Mouse (Mus musculus) midbrain, embryonic 13.5 days (tissue): ENCODE measurements around the gene Lrrc57. TPM values are rescaled to one million over a fixed set of nuclear protein-coding genes. Genes with fewer than 3 reads are reported as not detected.
"Not testable (repeated sequence)": the region's sequence is repeated elsewhere in the genome, so short reads cannot be mapped to it uniquely, and the experiment has no call there.

Source experiments
- ATAC-seq: fragments of 200-750 bp; cut with Nextera tagmentation; 2 replicates; pipeline ENCODE4 v1.8.0; 2017; ENCODE audit warnings: mild to moderate bottlenecking, moderate TSS enrichment, moderate library complexity
- H3K27ac ChIP-seq: fragments of 300-500 bp; sonication (generic); 2 replicates; pipeline ENCODE4 v1.5.1; 2015; ENCODE audit warnings: inconsistent platforms, mild to moderate bottlenecking, moderate library complexity
- H3K27me3 ChIP-seq: fragments of 300-500 bp; sonication (generic); 2 replicates; pipeline ENCODE4 v1.6.1; 2015; ENCODE audit warnings: mild to moderate bottlenecking, inconsistent platforms
- H3K36me3 ChIP-seq: fragments of 300-500 bp; sonication (generic); 2 replicates; pipeline ENCODE4 v1.6.1; 2015; ENCODE audit warnings: mild to moderate bottlenecking, inconsistent platforms
- H3K4me1 ChIP-seq: fragments of 300-500 bp; sonication (generic); replicated peaks from 2 replicates; pipeline ENCODE4 v1.6.1; 2015; ENCODE audit warnings: inconsistent platforms
- H3K4me2 ChIP-seq: fragments of 300-500 bp; sonication (generic); replicated peaks from 2 replicates; pipeline ENCODE4 v1.6.1; 2015; ENCODE audit warnings: moderate library complexity, mild to moderate bottlenecking, inconsistent platforms
- H3K4me3 ChIP-seq: fragments of 300-500 bp; sonication (generic); replicated peaks from 2 replicates; pipeline ENCODE4 v1.5.1; 2015; ENCODE audit warnings: mild to moderate bottlenecking, inconsistent platforms
- H3K9ac ChIP-seq: fragments of 300-500 bp; sonication (generic); replicated peaks from 2 replicates; pipeline ENCODE4 v1.6.1; 2015; ENCODE audit warnings: mild to moderate bottlenecking, inconsistent platforms
- H3K9me3 ChIP-seq: fragments of 300-500 bp; sonication (generic); 2 replicates; pipeline ENCODE4 v1.6.1; 2016; ENCODE audit warnings: mild to moderate bottlenecking, inconsistent platforms
- WGBS: fragments of 180-500 bp; shearing (Covaris S2); methylation state at CpG from one replicate; pipeline ENCODE4 v1.1.7; 2015; 5-methylcytosine and 5-hydroxymethylcytosine counted together
- polyA plus RNA-seq: library from polyadenylated mRNA; unstranded; fragments of >200 nt; fragmentation: Nextera tagmentation; extraction: Ambion mirVana; gene quantifications from 2 replicates; pipeline ENCODE4 v1.2.1, GENCODE M21; 2015

Lrrc57 gene
- polyA plus RNA-seq, 1 experiment from 2014 or later, result 36.4 TPM

GRCm38 (mm10) chr2:120589759-120590158 is 19.6 kb downstream of the Lrrc57 start:
- ATAC-seq, result no peak
- 83% methylated on average over 5 of the region's 5 CpGs for whole genome bisulfite sequencing

GRCm38 (mm10) chr2:120578286-120578685 is 31.0 kb downstream of the Lrrc57 start:
- H3K27me3 ChIP-seq, result no peaks in the 10 kb centered on the region
- WGBS, result 85% methylated on average over 5 of the region's 5 CpGs
- no peaks in the 10 kb centered on the region for H3K4me1 ChIP-seq
- H3K27ac ChIP-seq, result no peak overlapping the region
- H3K36me3 ChIP-seq, result no peaks in the 10 kb centered on the region
- no peak overlapping the region for H3K4me3 ChIP-seq
- H3K4me2 ChIP-seq, result no peak overlapping the region
- no peak for ATAC-seq
- H3K9me3 ChIP-seq, result no peaks in the 10 kb centered on the region
- no peak overlapping the region for H3K9ac ChIP-seq

More at GRCm38 (mm10) chr2:120589759-120590158, 19.6 kb downstream of the Lrrc57 start:
- H3K27me3 ChIP-seq, result no peaks in the 10 kb centered on the region
- no peak overlapping the region for H3K27ac ChIP-seq
- peaks cover 46% of the 10 kb centered on the region for H3K36me3 ChIP-seq
- H3K4me1 ChIP-seq, result no peaks in the 10 kb centered on the region
- H3K9me3 ChIP-seq, result no peaks in the 10 kb centered on the region
- no peak overlapping the region for H3K4me2 ChIP-seq
- no peak overlapping the region for H3K4me3 ChIP-seq
- H3K9ac ChIP-seq, result no peak overlapping the region

GRCm38 (mm10) chr2:120577799-120578198 is 31.5 kb downstream of the Lrrc57 start:
- H3K4me3 ChIP-seq, result no peak overlapping the region
- no peaks in the 10 kb centered on the region for H3K9me3 ChIP-seq
- no peak overlapping the region for H3K9ac ChIP-seq
- no peaks in the 10 kb centered on the region for H3K4me1 ChIP-seq
- no peak overlapping the region for H3K27ac ChIP-seq
- 89% methylated on average over 4 of the region's 4 CpGs for WGBS
- no peaks in the 10 kb centered on the region for H3K27me3 ChIP-seq
- H3K36me3 ChIP-seq, result no peaks in the 10 kb centered on the region
- ATAC-seq, result no peak
- H3K4me2 ChIP-seq, result no peak overlapping the region

GRCm38 (mm10) chr2:120575978-120576377 is 33.3 kb downstream of the Lrrc57 start:
- 90% methylated on average over 2 of the region's 2 CpGs for WGBS

GRCm38 (mm10) chr2:120575121-120575520 is 34.2 kb downstream of the Lrrc57 start:
- peaks cover 6% of the 10 kb centered on the region; the same call in 1 of the 2 replicates for H3K36me3 ChIP-seq
- no peaks in the 10 kb centered on the region for H3K27me3 ChIP-seq
- no peak overlapping the region for H3K9ac ChIP-seq
- 92% methylated on average over 3 of the region's 3 CpGs for WGBS
- H3K27ac ChIP-seq, result no peak overlapping the region
- no peak overlapping the region for H3K4me3 ChIP-seq
- no peaks in the 10 kb centered on the region for H3K9me3 ChIP-seq
- H3K4me1 ChIP-seq, result no peaks in the 10 kb centered on the region
- H3K4me2 ChIP-seq, result no peak overlapping the region
- ATAC-seq, result no peak

More at GRCm38 (mm10) chr2:120575978-120576377, 33.3 kb downstream of the Lrrc57 start:
- no peak for ATAC-seq
- H3K4me2 ChIP-seq, result no peak overlapping the region
- H3K36me3 ChIP-seq, result peaks cover 6% of the 10 kb centered on the region; the same call in 1 of the 2 replicates
- no peaks in the 10 kb centered on the region for H3K4me1 ChIP-seq
- H3K27ac ChIP-seq, result no peak overlapping the region
- no peak overlapping the region for H3K4me3 ChIP-seq
- no peak overlapping the region for H3K9ac ChIP-seq
- no peaks in the 10 kb centered on the region for H3K27me3 ChIP-seq
- no peaks in the 10 kb centered on the region for H3K9me3 ChIP-seq

- H3K4me3 ChIP-seq, H3K9ac ChIP-seq, H3K27ac ChIP-seq, H3K27me3 ChIP-seq, H3K4me2 ChIP-seq, ATAC-seq, H3K36me3 ChIP-seq, H3K9me3 ChIP-seq: not testable (repeated sequence)
- WGBS, result 100% methylated on average over 3 of the region's 3 CpGs
- H3K4me1 ChIP-seq, result peaks cover 16% of the 10 kb centered on the region
These were observed 37.2 kb downstream of the Lrrc57 start for GRCm38 (mm10) chr2:120572161-120572560.

GRCm38 (mm10) chr2:120571081-120571480 is 38.2 kb downstream of the Lrrc57 start:
- ATAC-seq, result no peak
- peaks cover 20% of the 10 kb centered on the region for H3K4me1 ChIP-seq

GRCm38 (mm10) chr2:120567798-120568320 is 41.5 kb downstream of the Lrrc57 start:
- H3K4me1 ChIP-seq, result peaks cover 24% of the 10 kb centered on the region
- H3K9ac ChIP-seq, result peak overlapping the region; percentile 84
- no peaks in the 10 kb centered on the region for H3K9me3 ChIP-seq
- under 1% methylated on average over 22 of the region's 22 CpGs for WGBS
- peak; percentile 75 for ATAC-seq
- peak overlapping the region; percentile 75 for H3K4me3 ChIP-seq
- H3K27ac ChIP-seq, result peak overlapping the region; percentile 72
- no peaks in the 10 kb centered on the region for H3K27me3 ChIP-seq
- H3K4me2 ChIP-seq, result peak overlapping the region; percentile 76
- peaks cover 6% of the 10 kb centered on the region; the same call in 1 of the 2 replicates for H3K36me3 ChIP-seq

More at GRCm38 (mm10) chr2:120571081-120571480, 38.2 kb downstream of the Lrrc57 start:
- no peak overlapping the region for H3K27ac ChIP-seq
- no peak overlapping the region for H3K9ac ChIP-seq
- H3K9me3 ChIP-seq, result no peaks in the 10 kb centered on the region
- WGBS, result 96% methylated on average over 3 of the region's 3 CpGs
- no peaks in the 10 kb centered on the region for H3K27me3 ChIP-seq
- peaks cover 6% of the 10 kb centered on the region; the same call in 1 of the 2 replicates for H3K36me3 ChIP-seq
- no peak overlapping the region for H3K4me2 ChIP-seq
- H3K4me3 ChIP-seq, result no peak overlapping the region

- H3K36me3 ChIP-seq, result peaks cover 6% of the 10 kb centered on the region; the same call in 1 of the 2 replicates
- peak; percentile 94 for ATAC-seq
- H3K4me1 ChIP-seq, result peaks cover 31% of the 10 kb centered on the region
- no peaks in the 10 kb centered on the region for H3K27me3 ChIP-seq
- 2% methylated on average over 42 of the region's 42 CpGs for whole genome bisulfite sequencing
- peak within 1 kb of the TSS; percentile 76 for H3K4me2 ChIP-seq
- H3K4me3 ChIP-seq, result peak within 1 kb of the TSS; percentile 75
- H3K9me3 ChIP-seq, result no peaks in the 10 kb centered on the region
- peak within 1 kb of the TSS; percentile 72 for H3K27ac ChIP-seq
- H3K9ac ChIP-seq, result peak within 1 kb of the TSS; percentile 84
These were observed 42.2 kb downstream of the Lrrc57 start, which contains the start of gene Snap23 for GRCm38 (mm10) chr2:120566886-120567797. Gene Snap23 (plus strand): TSS chr2:120567671.

- no peak for ATAC-seq
- no peak overlapping the region for H3K9ac ChIP-seq
- WGBS, result 89% methylated on average over 2 of the region's 2 CpGs
- H3K4me1 ChIP-seq, result peaks cover 37% of the 10 kb centered on the region
- H3K36me3 ChIP-seq, result 0 out of 2 replicates have a peak, but pooled peaks cover 2% of the 10 kb centered on the region
- no peak overlapping the region for H3K27ac ChIP-seq
- H3K4me2 ChIP-seq, result no peak overlapping the region
- H3K9me3 ChIP-seq, result no peaks in the 10 kb centered on the region
- no peaks in the 10 kb centered on the region for H3K27me3 ChIP-seq
- no peak overlapping the region for H3K4me3 ChIP-seq
These were observed 44.0 kb downstream of the Lrrc57 start for GRCm38 (mm10) chr2:120565363-120565762.

GRCm38 (mm10) chr2:120564548-120565188 is 44.7 kb downstream of the Lrrc57 start:
- not testable (repeated sequence) for H3K4me3 ChIP-seq, H3K36me3 ChIP-seq, H3K9me3 ChIP-seq, H3K9ac ChIP-seq, H3K27me3 ChIP-seq, H3K27ac ChIP-seq, H3K4me2 ChIP-seq, ATAC-seq
- 95% methylated on average over 4 of the region's 4 CpGs for WGBS
- peaks cover 37% of the 10 kb centered on the region for H3K4me1 ChIP-seq
